Mouse (Mus musculus): ENCODE measurements around the gene Prmt1.

Prmt1 gene

DNA sequence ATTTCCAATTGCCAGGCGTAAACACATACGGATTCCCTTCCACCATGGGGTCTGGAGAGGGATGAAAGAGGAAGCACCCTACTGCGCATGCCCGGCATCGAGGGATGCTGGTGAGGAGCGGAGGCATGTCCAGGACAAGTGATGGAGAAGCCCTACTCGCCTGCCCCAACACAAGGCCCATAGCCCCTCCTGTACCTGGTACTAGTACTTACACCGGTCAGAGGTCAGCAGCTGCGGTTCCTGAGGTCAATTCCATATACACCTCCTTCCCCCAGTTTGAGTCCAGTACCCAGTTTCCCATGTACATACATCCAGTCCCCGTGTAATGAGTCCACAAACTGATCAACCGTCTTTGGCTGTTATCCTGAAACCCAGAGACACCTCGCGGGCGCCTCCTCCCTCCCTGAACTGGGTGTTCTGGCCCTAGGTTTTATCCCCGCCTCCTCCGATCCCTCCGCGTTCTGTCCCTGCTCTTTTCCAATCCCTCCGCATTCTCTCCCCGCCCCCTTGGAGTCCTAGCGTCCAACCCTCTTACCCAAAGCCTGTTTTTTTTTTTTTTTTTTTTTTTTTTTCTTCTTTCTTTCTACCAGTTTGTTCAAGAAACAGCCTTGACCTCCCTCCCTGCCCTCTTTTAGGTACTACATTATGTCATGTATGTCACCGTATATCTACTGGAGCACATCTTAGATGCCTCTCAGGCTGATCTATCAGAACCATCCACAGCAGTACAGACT, 11.8 kb downstream of the Prmt1 start, which contains the start of gene Cpt1c:
Cpt1c (minus strand) TSS at position 469 of the 734 bp plus-strand sequence.
- DNase-seq: peak; percentile 38

DNA sequence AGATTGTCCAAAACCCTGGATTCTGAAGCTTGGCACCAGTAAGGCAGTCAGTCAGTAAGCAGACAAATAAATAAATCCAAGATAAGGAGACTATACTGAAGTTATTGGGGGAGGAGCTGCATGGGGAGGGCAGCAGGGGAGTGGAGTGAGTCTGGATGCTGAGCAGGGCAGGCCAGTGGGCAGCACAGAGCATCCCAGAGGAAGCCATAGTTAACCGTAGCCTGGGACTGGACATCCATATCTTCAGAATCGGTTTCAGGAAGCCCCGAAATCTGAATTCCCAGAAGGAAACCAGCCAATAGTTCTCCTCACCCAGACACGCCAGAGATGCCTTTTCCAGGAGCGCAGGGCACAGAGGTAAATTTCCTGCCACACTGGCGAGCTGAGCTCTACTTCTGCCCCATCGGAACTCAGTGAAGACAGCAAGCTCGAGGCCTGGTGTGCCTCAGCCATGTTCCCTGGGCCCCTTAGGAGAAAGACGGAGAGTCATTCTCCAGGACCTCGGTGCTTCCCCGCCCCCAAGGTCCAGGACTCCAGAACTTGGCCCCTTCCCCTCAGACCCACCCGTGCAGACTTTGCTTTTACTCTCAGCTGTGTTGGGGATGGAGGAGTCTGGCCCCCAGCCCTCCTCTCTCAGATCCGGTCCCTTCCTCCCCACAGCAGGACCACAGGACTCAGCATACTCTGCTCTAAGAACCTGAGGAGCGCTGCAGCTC, 12.8 kb downstream of the Prmt1 start:
- no peak for DNase-seq

GRCm38 (mm10) chr7:44971142-44971541, 15.2 kb downstream of the Prmt1 start:
- no peak for DNase-seq

DNA sequence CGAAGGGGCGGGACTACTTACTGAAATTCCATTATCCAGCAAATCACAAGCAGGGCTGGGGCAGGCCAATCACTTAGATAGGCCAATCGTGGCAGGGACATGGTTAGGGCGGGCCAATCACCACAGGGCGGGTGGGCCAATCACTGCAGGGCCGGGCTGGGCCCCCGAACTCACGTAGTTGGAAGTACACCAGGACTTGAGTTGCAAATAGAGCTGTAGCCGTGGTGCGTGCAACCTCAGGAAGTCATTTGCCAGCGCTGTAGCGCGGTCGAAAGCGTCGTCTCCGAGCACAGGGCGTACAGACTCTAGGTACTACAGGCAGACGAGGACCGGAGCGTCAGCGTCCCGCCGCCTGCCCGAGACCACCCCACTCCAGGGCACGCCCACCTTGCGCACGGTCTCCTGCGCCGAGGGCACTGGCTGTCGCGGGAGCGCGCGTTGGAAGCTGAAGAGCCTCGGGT, 16.1 kb downstream of the Prmt1 start:
- peak; percentile 78 for DNase-seq

DNA sequence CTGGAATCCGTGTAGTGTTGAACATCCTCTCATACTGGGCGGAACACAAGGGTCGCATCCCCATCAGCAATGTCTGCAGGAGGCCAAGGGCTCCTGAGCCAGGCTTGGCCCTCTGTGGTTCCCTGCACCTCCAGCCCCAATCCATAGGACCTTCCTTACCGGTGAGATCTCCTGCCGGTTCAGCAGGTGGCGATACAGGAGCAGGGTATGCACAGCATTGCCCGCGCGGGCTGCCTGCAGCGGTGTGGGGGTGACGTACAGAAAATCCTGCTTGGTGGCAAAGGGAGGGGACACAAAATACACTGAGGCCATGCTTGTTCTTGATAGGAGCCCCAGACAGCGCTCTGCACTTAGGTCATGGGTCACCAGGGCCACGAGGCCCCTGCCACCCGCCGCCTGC, 19.7 kb downstream of the Prmt1 start:
- no peak for DNase-seq

GRCm38 (mm10) chr7:44965975-44966374, 20.4 kb downstream of the Prmt1 start:
- DNase-seq: peak; percentile 69

GRCm38 (mm10) chr7:44964990-44965389, 21.4 kb downstream of the Prmt1 start:
- no peak for DNase-seq

DNA sequence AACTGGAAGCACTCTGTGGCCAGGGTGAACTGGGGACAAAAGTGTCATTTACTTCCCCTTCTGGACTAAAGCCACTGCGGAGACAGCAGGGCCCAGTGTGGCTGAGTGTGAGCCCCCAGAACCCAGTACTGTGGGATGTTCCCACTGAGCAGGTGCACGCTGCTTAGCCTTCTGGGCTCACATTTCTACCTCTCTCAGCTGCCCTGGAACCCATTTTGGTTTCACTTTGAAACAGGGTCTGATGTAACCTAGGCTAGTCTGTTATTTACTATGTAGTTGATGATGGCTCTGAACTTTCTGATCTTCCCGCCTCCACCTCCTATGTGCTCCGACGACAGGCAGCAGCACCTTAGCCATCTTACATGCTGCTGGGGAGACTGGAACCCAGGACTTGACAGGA, 23.5 kb downstream of the Prmt1 start:
- no peak for DNase-seq

- DNase-seq: no peak
Measured at GRCm38 (mm10) chr7:44962337-44962736, 24.0 kb downstream of the Prmt1 start.

DNA sequence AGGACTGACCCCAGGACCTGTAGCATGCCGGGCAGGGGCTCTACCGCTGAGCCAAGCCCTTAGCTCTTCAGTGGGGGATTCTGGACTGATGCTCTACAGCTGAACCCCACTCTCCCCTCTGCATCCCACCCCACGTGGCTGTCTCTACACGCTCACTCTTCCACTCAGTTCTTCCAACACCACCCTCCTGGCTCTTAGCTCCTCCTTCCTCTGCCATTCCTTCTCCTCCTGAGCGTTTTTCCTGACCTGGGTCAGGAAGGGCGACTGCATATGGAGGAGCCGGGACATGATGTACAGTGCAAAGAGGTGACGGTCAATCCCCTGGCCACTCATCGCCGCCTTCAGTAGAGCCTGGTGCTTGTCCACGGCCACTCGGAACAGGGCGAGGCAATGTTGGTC, 25.9 kb downstream of the Prmt1 start:
- DNase-seq: no peak

DNA sequence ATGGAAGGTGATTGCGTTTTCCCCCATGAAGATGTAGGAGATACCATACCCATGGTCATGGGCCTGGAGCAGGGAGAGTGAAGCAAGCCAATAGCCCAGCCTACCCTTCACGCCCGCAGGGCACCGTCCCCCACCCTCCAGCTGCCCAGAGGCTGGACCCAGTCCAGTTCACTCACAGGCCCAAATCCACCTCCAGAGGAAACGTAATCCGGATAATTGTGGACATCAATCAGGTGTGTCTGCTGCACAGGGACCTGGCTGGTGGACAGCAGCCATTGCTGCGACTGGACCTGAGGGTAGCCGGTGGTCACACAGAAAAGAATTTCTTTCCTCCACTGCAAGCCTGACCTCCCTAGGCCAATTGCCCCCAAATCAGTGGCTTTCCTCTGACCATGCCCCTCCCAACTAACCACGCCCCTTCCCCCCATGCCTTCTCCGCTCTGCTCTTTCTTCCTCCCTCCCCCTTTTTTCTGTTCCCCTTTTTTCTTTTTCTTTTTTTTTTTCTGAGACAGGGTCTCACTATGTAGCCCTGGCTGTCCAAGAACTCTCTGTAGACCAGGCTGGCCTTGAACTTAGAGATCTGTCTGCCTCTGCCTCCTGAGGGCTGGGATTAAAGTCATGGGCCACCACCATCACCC, 26.4 kb downstream of the Prmt1 start:
- no peak for DNase-seq

GRCm38 (mm10) chr7:44959281-44959680, 27.1 kb downstream of the Prmt1 start:
- no peak for DNase-seq

- DNase-seq: peak; percentile 53
Measured at GRCm38 (mm10) chr7:44958208-44958607, 28.2 kb downstream of the Prmt1 start.

- DNase-seq: no peak
Measured at GRCm38 (mm10) chr7:44957183-44957835, 29.1 kb downstream of the Prmt1 start.

DNA sequence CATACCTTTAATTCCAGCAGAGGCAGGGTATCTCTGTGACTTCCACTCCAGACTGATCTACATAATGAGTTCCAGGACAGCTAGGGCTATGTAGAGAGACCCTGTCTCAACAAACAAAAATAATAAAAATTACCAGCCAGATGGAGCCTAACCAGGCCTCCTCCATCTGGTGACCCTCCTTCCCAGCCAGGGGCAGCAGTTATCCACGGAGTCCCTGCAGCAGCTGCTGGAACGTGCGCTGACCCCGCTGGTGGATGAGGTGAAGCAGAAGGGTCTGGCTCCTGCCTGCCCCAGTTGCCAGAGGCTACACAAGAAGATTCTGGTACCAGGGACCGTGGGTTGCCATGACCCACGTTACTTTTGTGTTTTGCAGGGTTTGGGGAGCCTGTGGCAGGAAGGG, 30.1 kb downstream of the Prmt1 start:
- DNase-seq: no peak

GRCm38 (mm10) chr7:44955628-44956027, 30.7 kb downstream of the Prmt1 start:
- DNase-seq: no peak

DNA sequence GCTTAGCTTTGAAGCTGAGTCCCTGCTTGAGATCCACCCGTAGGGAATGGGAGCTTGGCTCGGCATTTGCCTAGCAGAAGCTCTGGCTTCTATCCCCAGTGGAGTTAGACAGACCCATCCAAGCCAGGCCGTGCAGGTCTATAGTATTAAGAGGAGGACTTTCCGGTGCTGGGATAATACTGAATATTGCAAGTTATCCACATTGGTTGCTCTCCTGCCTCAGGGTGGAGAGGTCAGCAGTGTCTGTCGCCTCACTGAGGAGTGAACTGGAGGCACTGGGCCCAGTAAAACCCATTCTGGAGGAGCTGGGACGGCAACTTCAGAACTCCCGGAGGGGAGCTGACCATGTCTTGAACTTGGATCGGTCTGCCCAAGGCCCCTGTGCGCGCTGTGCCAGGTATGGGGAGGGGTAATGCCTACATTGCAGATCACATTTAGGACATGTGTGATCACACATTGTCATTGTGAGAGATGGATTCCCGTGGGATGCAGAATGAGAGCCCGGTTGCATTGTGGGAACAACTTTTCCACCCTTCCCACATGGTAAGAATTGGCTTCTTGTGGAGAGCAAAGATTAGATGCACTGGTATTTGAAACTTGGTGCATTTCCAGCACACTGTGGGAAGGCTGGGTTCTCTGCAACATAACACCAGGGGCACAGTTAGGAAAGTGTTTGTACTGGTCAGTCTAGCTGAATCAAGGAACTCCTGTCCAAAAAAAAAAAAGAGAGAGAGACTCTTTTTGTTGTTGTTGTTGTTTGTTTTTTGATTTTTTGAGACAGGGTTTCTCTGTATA, 32.1 kb downstream of the Prmt1 start:
- DNase-seq: no peak

DNA sequence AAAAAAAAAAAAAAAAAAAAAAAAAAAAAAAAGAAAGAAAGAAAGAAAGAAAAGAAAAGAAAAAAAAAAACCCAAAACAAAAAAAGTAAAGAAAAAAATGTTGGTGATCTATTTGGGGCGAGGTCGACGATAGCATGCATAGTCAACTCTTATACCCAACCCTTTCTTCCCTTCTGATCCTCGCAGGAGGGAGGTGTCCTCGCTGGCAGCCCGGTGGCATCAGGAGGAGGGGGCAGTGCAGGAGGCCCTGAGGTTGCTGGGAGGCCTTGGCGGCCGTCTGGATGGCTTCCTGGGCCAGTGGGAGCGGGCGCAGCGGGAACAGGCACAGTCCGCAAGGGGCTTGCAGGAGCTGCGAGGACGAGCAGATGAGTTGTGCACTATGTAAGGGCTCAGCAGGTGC, 32.8 kb downstream of the Prmt1 start:
- no peak for DNase-seq

GRCm38 (mm10) chr7:44952611-44953306, 33.6 kb downstream of the Prmt1 start:
- DNase-seq: peak; percentile 47

DNA sequence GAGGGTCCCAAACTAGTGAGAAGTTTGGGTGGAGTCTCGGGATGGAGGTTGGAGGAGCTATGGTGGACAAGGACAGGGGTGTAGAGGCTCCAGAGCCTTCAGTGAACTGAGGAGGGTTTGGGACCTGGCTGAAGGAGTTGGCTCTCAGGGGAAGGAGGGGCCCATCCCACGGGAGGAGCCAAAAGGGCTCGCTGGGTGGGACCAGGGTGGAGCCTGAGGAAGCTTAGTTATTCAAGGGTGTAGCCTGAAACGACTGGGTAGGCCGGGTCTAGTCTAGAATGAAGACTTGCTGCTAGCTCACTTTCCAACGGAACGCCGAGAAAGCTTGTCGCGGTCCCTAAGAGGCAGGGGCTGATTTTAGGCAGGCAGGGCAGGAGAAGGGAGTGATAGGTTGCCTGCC, 34.4 kb downstream of the Prmt1 start:
- DNase-seq: no peak

DNA sequence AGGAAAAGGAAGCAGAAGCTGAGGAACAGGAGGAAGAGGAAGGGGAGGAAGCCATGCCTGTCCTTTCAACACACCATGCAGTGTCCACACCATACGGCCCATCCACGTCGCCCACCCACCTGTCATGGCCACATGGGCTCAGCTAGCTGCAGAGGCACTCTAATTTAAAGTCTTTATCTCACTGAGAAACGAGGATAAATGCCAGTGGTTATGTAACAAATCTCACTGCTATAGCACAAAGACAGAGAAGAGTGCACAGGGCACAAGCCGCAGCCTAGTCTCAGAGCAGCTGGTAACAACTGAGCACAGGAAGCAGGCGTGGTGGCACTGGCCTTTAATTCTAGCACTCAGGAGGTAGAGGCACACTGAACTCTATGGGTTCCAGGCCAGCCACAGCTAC, 36.4 kb downstream of the Prmt1 start:
- DNase-seq: no peak

DNA sequence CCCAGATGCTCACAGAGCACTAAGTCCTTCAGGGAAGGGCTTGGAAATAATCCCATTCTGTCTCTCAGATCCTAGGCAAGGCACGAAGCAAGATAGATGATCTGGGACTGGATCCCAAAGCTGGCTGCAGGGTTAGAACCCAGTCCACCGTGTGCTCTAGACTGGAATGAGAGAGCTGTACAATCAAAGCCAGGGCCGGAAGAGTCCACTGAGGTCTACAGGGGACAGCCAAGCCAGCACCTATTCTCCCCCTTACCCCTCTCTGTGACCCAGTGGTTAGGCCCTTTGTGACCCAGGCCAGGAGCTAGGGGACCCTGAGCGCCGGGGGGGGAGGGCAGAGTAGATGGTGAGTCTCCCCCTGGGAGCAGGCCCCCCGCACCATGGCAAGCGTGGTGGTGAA, 43.5 kb downstream of the Prmt1 start, which contains the start of gene Tsks:
Tsks (plus strand) TSS at position 301 of the 400 bp plus-strand sequence.
- DNase-seq: no peak

All from thymus, postnatal 4 days (tissue).